Mouse (Mus musculus): ENCODE results near the gene Rnf150.

- TF ChIP-seq POLR2AphosphoS2 (IDR thresholded peaks at IDR 0.05; ENCODE audit: low read length) (no peak), CTCF (IDR thresholded peaks at IDR 0.05 in 2 of 3, conservative IDR thresholded peaks at IDR 0.05 in 1 of 3; ENCODE audit: control insufficient read depth in 1 of 3, insufficient read depth in 1 of 3, low read depth in 2 of 3, low read length in 3 of 3, poor library complexity in 1 of 3, severe bottlenecking in 1 of 3) (no peak), NRF1 (IDR thresholded peaks at IDR 0.05; ENCODE audit: insufficient read depth, low read depth, low read length, poor library complexity, severe bottlenecking) (no peak)
These were observed 169.6 kb downstream of the Rnf150 start for GRCm38 (mm10) chr8:83032800-83033199.

Data from MEL (cell line).